Mouse (Mus musculus): ENCODE results near the gene C130032M10Rik.
"Not testable (repeated sequence)": the region's sequence is repeated elsewhere in the genome, so short reads cannot be mapped to it uniquely, and the experiment has no call there.

C130032M10Rik gene

GRCm38 (mm10) chr9:114517924-114518497 is 2.5 kb downstream of the C130032M10Rik start:
- DNase-seq (ENCODE audit: extremely low spot score, low read depth, low spot score) = no peak

GRCm38 (mm10) chr9:114518812-114519477 is 3.4 kb downstream of the C130032M10Rik start:
- DNase-seq (ENCODE audit: extremely low spot score, low read depth, low spot score) = no peak

- DNase-seq (ENCODE audit: extremely low spot score, low read depth, low spot score) = not testable (repeated sequence)
Measured at GRCm38 (mm10) chr9:114520529-114520928, 5.0 kb downstream of the C130032M10Rik start.

- DNase-seq (ENCODE audit: extremely low spot score, low read depth, low spot score) = no peak
Measured at GRCm38 (mm10) chr9:114522041-114522440, 6.5 kb downstream of the C130032M10Rik start.

GRCm38 (mm10) chr9:114522501-114522900 is 7.0 kb downstream of the C130032M10Rik start:
- DNase-seq (ENCODE audit: extremely low spot score, low read depth, low spot score) = no peak

- no peak for DNase-seq (ENCODE audit: extremely low spot score, low read depth, low spot score)
Measured at GRCm38 (mm10) chr9:114525073-114525633, 9.7 kb downstream of the C130032M10Rik start.

GRCm38 (mm10) chr9:114525891-114526290 is 10.4 kb downstream of the C130032M10Rik start:
- no peak for DNase-seq (ENCODE audit: extremely low spot score, low read depth, low spot score)

GRCm38 (mm10) chr9:114526581-114526980 is 11.1 kb downstream of the C130032M10Rik start:
- no peak for DNase-seq (ENCODE audit: extremely low spot score, low read depth, low spot score)

- no peak for DNase-seq (ENCODE audit: extremely low spot score, low read depth, low spot score)
Measured at GRCm38 (mm10) chr9:114527085-114527484, 11.6 kb downstream of the C130032M10Rik start.

GRCm38 (mm10) chr9:114527992-114528679 is 12.6 kb downstream of the C130032M10Rik start:
- peak; percentile 57 for DNase-seq (ENCODE audit: extremely low spot score, low read depth, low spot score)

- no peak for DNase-seq (ENCODE audit: extremely low spot score, low read depth, low spot score)
Measured at GRCm38 (mm10) chr9:114528680-114529048, 13.2 kb downstream of the C130032M10Rik start.

- DNase-seq (ENCODE audit: extremely low spot score, low read depth, low spot score) = no peak
Measured at GRCm38 (mm10) chr9:114531276-114531675, 15.8 kb downstream of the C130032M10Rik start.

GRCm38 (mm10) chr9:114533848-114534247 is 18.4 kb downstream of the C130032M10Rik start:
- no peak for DNase-seq (ENCODE audit: extremely low spot score, low read depth, low spot score)

GRCm38 (mm10) chr9:114534747-114535517 is 19.4 kb downstream of the C130032M10Rik start:
- no peak for DNase-seq (ENCODE audit: extremely low spot score, low read depth, low spot score)

GRCm38 (mm10) chr9:114536628-114537027 is 21.1 kb downstream of the C130032M10Rik start:
- DNase-seq (ENCODE audit: extremely low spot score, low read depth, low spot score) = no peak

GRCm38 (mm10) chr9:114538996-114539563 is 23.6 kb downstream of the C130032M10Rik start:
- no peak for DNase-seq (ENCODE audit: extremely low spot score, low read depth, low spot score)

- DNase-seq (ENCODE audit: extremely low spot score, low read depth, low spot score) = no peak
Measured at GRCm38 (mm10) chr9:114541279-114541741, 25.8 kb downstream of the C130032M10Rik start.

GRCm38 (mm10) chr9:114543882-114544753 is 28.6 kb downstream of the C130032M10Rik start:
- no peak for DNase-seq (ENCODE audit: extremely low spot score, low read depth, low spot score)

- no peak for DNase-seq (ENCODE audit: extremely low spot score, low read depth, low spot score)
Measured at GRCm38 (mm10) chr9:114544754-114545393, 29.4 kb downstream of the C130032M10Rik start.

Data from hindlimb bud, embryonic 11.5 days (tissue).